Mouse (Mus musculus) kidney, adult 2 months (tissue): ENCODE measurements around the gene Gpr82. TPM values are rescaled to one million over a fixed set of nuclear protein-coding genes. Genes with fewer than 3 reads are reported as not detected.

Source experiments
- DNase-seq: peaks from one replicate; pipeline ENCODE4 v3.0.0; 2021
- H3K27ac ChIP-seq: fragments of 200-500 bp; 2 replicates; pipeline ENCODE4 v1.5.1; 2012; ENCODE audit warnings: low read depth, low read length, control low read depth, inconsistent platforms; ENCODE audit not compliant: insufficient read depth
- H3K27me3 ChIP-seq: fragments of 200-500 bp; replicated peaks from 2 replicates; pipeline ENCODE4 v1.6.1; 2012; ENCODE audit warnings: mild to moderate bottlenecking, moderate library complexity, low read length, inconsistent platforms; ENCODE audit not compliant: control insufficient read depth, insufficient read depth
- H3K36me3 ChIP-seq: fragments of 200-500 bp; 2 replicates; pipeline ENCODE4 v1.6.1; 2012; ENCODE audit warnings: mild to moderate bottlenecking, moderate library complexity, low read length, inconsistent platforms; ENCODE audit not compliant: control insufficient read depth, insufficient read depth
- H3K4me1 ChIP-seq: fragments of 200-500 bp; 2 replicates; pipeline ENCODE4 v1.6.1; 2011; ENCODE audit warnings: low read length; ENCODE audit not compliant: control insufficient read depth, insufficient read depth
- H3K4me3 ChIP-seq: fragments of 200-500 bp; 2 replicates; pipeline ENCODE4 v1.5.1; 2011; ENCODE audit warnings: mild to moderate bottlenecking, low read depth, low read length, control low read depth; ENCODE audit not compliant: insufficient read depth
- CTCF ChIP-seq: fragments of 200-500 bp; conservative IDR thresholded peaks from 2 replicates; pipeline ENCODE4 v1.5.1; 2011; ENCODE audit warnings: low read depth, mild to moderate bottlenecking, control low read depth, low read length, moderate library complexity, mixed read lengths; ENCODE audit not compliant: insufficient read depth, insufficient read length
- POLR2A ChIP-seq: fragments of 200-500 bp; IDR thresholded peaks from one replicate; pipeline ENCODE4 v1.6.1; 2011; ENCODE audit warnings: low read depth, low read length, control low read depth
- WGBS: fragments of 180-500 bp; shearing (Covaris S2); methylation state at CpG from one replicate; pipeline ENCODE4 v1.1.7; 2018; 5-methylcytosine and 5-hydroxymethylcytosine counted together
- polyA plus RNA-seq: library from polyadenylated mRNA; depleted of rRNA; stranded (reverse); fragments of >200 nt; gene quantifications from 2 replicates; pipeline ENCODE4 v1.2.3, GENCODE M21; 2012

Gene Gpr82
- polyA plus RNA-seq, 1 experiment: not detected

GRCm38 (mm10) chrX:13658616-13659140 lies 2.5 kb upstream of the Gpr82 start:
- no peak overlapping the region for H3K4me3 ChIP-seq
- TF ChIP-seq POLR2A: no peak
- TF ChIP-seq CTCF: no peak
- no peaks in the 10 kb centered on the region for H3K36me3 ChIP-seq
- H3K27me3 ChIP-seq: no peaks in the 10 kb centered on the region
- no peaks in the 10 kb centered on the region; the same call in 1 of the 2 replicates for H3K4me1 ChIP-seq
- DNase-seq: no peak
- H3K27ac ChIP-seq: no peak overlapping the region
- 75% methylated on average over 3 of the region's 3 CpGs for WGBS

DNA sequence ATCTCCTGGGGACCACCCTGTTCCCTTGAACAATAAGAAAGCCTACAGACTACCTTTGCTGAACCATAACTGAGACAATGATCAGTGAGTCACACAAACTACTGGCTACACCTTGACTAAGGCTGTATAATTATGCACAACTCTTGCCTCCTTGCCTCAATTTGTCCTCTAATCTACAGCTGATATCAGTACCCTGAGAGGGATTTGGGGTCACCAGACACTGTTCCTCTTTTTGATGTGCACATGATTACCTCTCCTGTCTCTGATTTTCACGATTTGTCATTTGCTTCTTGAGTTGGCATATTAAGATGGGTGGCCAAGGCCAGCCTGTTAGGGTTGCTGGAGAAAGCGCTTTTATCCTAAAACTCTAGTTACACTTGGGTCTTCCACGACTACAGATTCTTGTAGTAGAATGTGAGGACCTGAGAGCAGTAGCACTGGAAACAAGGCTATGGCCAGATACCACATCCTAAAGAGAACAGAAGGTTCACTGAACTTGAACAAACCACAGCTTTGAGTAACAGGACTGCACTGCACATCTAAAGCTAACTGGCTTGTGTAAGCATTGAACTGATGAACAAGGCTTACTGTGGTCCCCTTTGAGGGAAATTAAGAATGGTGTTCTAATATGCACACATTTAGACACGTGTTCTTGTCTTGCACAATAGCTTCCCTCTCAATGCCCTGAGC lies 1.8 kb upstream of the Gpr82 start:
- Histone ChIP-seq H3K4me3 (no peak overlapping the region), H3K27me3 (no peaks in the 10 kb centered on the region), H3K36me3 (no peaks in the 10 kb centered on the region), H3K27ac (no peak overlapping the region), H3K4me1 (no peaks in the 10 kb centered on the region; the same call in 1 of the 2 replicates)
- DNase-seq: no peak
- TF ChIP-seq CTCF (no peak), POLR2A (no peak)
- WGBS: 82% methylated on average over 4 of the region's 4 CpGs

- Histone ChIP-seq H3K27me3 (no peaks in the 10 kb centered on the region), H3K27ac (no peak overlapping the region), H3K36me3 (no peaks in the 10 kb centered on the region), H3K4me1 (no peaks in the 10 kb centered on the region), H3K4me3 (no peak overlapping the region)
- TF ChIP-seq CTCF (no peak), POLR2A (no peak)
- DNase-seq: no peak
- WGBS: 90% methylated on average over 5 of the region's 5 CpGs
Observed at GRCm38 (mm10) chrX:13668867-13669266, 7.7 kb downstream of the Gpr82 start.

DNA sequence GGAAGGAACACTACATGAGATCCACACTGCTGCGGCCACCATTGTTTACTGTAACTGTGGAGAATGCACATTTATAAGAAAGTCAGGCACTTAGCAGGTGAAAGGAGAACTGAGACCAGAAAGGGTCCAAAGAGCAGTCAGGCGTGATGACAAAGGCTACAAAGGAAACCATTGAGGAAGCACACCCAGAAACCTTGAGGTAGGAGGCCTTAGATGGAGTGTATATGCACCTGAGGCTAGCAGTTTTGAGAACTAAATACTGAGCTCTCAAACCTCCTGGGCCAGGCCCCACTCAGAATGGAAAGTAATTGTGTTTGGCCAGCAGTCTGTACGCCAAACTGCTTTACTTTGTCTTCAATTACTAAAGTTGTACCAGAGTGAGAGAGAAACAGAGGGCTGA lies 9.2 kb downstream of the Gpr82 start:
- Histone ChIP-seq H3K4me3 (no peak overlapping the region), H3K27ac (no peak overlapping the region), H3K4me1 (no peaks in the 10 kb centered on the region), H3K36me3 (no peaks in the 10 kb centered on the region), H3K27me3 (no peaks in the 10 kb centered on the region)
- WGBS: 91% methylated on average over 3 of the region's 3 CpGs
- DNase-seq: no peak
- TF ChIP-seq CTCF: no peak
- no peak for TF ChIP-seq POLR2A

GRCm38 (mm10) chrX:13673001-13673400 lies 11.8 kb downstream of the Gpr82 start:
- H3K36me3 ChIP-seq: no peaks in the 10 kb centered on the region
- no peak overlapping the region for H3K27ac ChIP-seq
- no peaks in the 10 kb centered on the region for H3K27me3 ChIP-seq
- TF ChIP-seq POLR2A (no peak), CTCF (no peak)
- no peak overlapping the region for H3K4me3 ChIP-seq
- WGBS: 82% methylated on average over 3 of the region's 3 CpGs
- DNase-seq: no peak
- H3K4me1 ChIP-seq: no peaks in the 10 kb centered on the region

- Histone ChIP-seq H3K27ac (no peak overlapping the region), H3K27me3 (no peaks in the 10 kb centered on the region), H3K4me3 (no peak overlapping the region), H3K36me3 (no peaks in the 10 kb centered on the region), H3K4me1 (no peaks in the 10 kb centered on the region)
- TF ChIP-seq POLR2A (no peak), CTCF (no peak)
- DNase-seq: no peak
- WGBS: 89% methylated on average over 3 of the region's 3 CpGs
Observed at GRCm38 (mm10) chrX:13681748-13682147, 20.6 kb downstream of the Gpr82 start.

DNA sequence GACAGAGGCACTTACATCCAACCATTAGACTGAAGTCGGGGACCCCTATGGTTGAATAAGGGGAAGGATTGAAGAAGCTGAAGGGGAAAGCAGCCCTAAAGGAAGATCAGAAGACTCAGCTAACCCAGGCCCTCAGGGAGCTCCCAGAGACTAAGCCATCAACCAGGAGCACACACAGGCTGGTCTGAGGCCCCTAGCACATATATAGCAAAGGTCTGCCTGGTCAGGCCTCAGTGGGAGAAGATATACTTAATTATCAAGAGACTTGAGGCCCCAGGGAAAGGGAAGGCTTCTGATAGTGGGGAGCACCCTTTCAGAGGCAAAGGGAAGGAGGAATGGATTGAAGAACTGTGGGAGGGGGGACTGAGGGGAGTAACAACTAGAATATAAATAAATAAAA lies 25.4 kb downstream of the Gpr82 start:
- Histone ChIP-seq H3K36me3 (no peaks in the 10 kb centered on the region), H3K27me3 (no peaks in the 10 kb centered on the region), H3K27ac (no peak overlapping the region), H3K4me3 (no peak overlapping the region), H3K4me1 (no peaks in the 10 kb centered on the region)
- no peak for DNase-seq
- TF ChIP-seq CTCF: no peak
- no peak for TF ChIP-seq POLR2A
- 100% methylated on average over 1 of the region's 1 CpGs for WGBS
